Mouse (Mus musculus) liver, embryonic 15.5 days (tissue): ENCODE measurements around the gene Mdfi. TPM values are rescaled to one million over a fixed set of nuclear protein-coding genes. Genes with fewer than 3 reads are reported as not detected.

Experiments used
- ATAC-seq: fragments of 200-750 bp; cut with Nextera tagmentation; 2 replicates; pipeline ENCODE4 v1.8.0; 2017; ENCODE audit warnings: moderate number of reproducible peaks, mild to moderate bottlenecking, moderate library complexity; ENCODE audit not compliant: insufficient read depth
- H3K27ac ChIP-seq: fragments of 300-500 bp; sonication (generic); replicated peaks from 2 replicates; pipeline ENCODE4 v1.5.1; 2015; ENCODE audit warnings: mild to moderate bottlenecking, inconsistent platforms
- H3K27me3 ChIP-seq: fragments of 300-500 bp; sonication (generic); 2 replicates; pipeline ENCODE4 v1.6.1; 2015; ENCODE audit warnings: mild to moderate bottlenecking, inconsistent platforms
- H3K36me3 ChIP-seq: fragments of 300-500 bp; sonication (generic); replicated peaks from 2 replicates; pipeline ENCODE4 v1.6.1; 2015; ENCODE audit warnings: moderate library complexity, mild to moderate bottlenecking, inconsistent platforms
- H3K4me1 ChIP-seq: fragments of 300-500 bp; sonication (generic); replicated peaks from 2 replicates; pipeline ENCODE4 v1.6.1; 2015; ENCODE audit warnings: inconsistent platforms
- H3K4me2 ChIP-seq: fragments of 300-500 bp; sonication (generic); 2 replicates; pipeline ENCODE4 v1.6.1; 2015; ENCODE audit warnings: moderate library complexity, mild to moderate bottlenecking, inconsistent platforms
- H3K4me3 ChIP-seq: fragments of 300-500 bp; sonication (generic); replicated peaks from 2 replicates; pipeline ENCODE4 v1.5.1; 2015; ENCODE audit warnings: mild to moderate bottlenecking, inconsistent platforms
- H3K9ac ChIP-seq: fragments of 300-500 bp; sonication (generic); 2 replicates; pipeline ENCODE4 v1.6.1; 2015; ENCODE audit warnings: moderate library complexity, mild to moderate bottlenecking, inconsistent platforms
- H3K9me3 ChIP-seq: fragments of 300-500 bp; sonication (generic); replicated peaks from 2 replicates; pipeline ENCODE4 v1.6.1; 2016; ENCODE audit warnings: inconsistent platforms
- WGBS: fragments of 180-500 bp; shearing (Covaris S2); methylation state at CpG from one replicate; pipeline ENCODE4 v1.1.7; 2015; ENCODE audit warnings: mixed read lengths; ENCODE audit not compliant: insufficient replicate concordance; 5-methylcytosine and 5-hydroxymethylcytosine counted together
- polyA plus RNA-seq: library from polyadenylated mRNA; unstranded; fragments of >200 nt; fragmentation: Nextera tagmentation; extraction: Ambion mirVana; gene quantifications from 2 replicates; pipeline ENCODE4 v1.2.1, GENCODE M21; 2015

The Mdfi gene
- polyA plus RNA-seq, result 0.76 and 1.2 TPM in 2 replicates

GRCm38 (mm10) chr17:47834482-47834767 lies at the start of gene Mdfi:
Gene Mdfi, minus strand, starts transcription at chr17:47834691.
- Histone ChIP-seq H3K9me3 (no peaks in the 10 kb centered on the region), H3K36me3 (no peaks in the 10 kb centered on the region), H3K27me3 (peaks cover 66% of the 10 kb centered on the region), H3K9ac (no peak within 1 kb of the TSS), H3K4me3 (peak within 1 kb of the TSS; percentile 53), H3K4me1 (peaks cover 8% of the 10 kb centered on the region), H3K4me2 (peak within 1 kb of the TSS; percentile 68), H3K27ac (no peak within 1 kb of the TSS)
- ATAC-seq, result no peak
- WGBS, result 5% methylated on average over 18 of the region's 18 CpGs

GRCm38 (mm10) chr17:47883099-47883498 lies 48.6 kb upstream of the Mdfi start:
- Histone ChIP-seq H3K4me3 (no peak overlapping the region), H3K27ac (no peak overlapping the region), H3K4me1 (peaks cover 31% of the 10 kb centered on the region), H3K27me3 (no peaks in the 10 kb centered on the region), H3K36me3 (peaks cover 7% of the 10 kb centered on the region; the same call in 1 of the 2 replicates), H3K9me3 (no peaks in the 10 kb centered on the region), H3K4me2 (no peak overlapping the region), H3K9ac (no peak overlapping the region)
- 44% methylated on average over 5 of the region's 5 CpGs for WGBS
- ATAC-seq, result no peak

- Histone ChIP-seq H3K27ac (no peak overlapping the region), H3K27me3 (no peaks in the 10 kb centered on the region), H3K4me1 (peaks cover 13% of the 10 kb centered on the region), H3K36me3 (peaks cover 7% of the 10 kb centered on the region), H3K9me3 (no peaks in the 10 kb centered on the region), H3K4me3 (no peak overlapping the region), H3K4me2 (no peak overlapping the region), H3K9ac (no peak overlapping the region)
- ATAC-seq, result no peak
- WGBS, result 79% methylated on average over 13 of the region's 13 CpGs
These were observed 46.8 kb upstream of the Mdfi start for GRCm38 (mm10) chr17:47881330-47881729.

- Histone ChIP-seq H3K4me1 (peaks cover 14% of the 10 kb centered on the region; the same call in 1 of the 2 replicates), H3K36me3 (peaks cover 13% of the 10 kb centered on the region), H3K9ac (no peak overlapping the region), H3K27me3 (no peaks in the 10 kb centered on the region), H3K4me3 (no peak overlapping the region), H3K27ac (no peak overlapping the region), H3K4me2 (no peak overlapping the region), H3K9me3 (no peaks in the 10 kb centered on the region)
- WGBS, result 63% methylated on average over 3 of the region's 3 CpGs
- ATAC-seq, result no peak
These were observed 44.7 kb upstream of the Mdfi start for GRCm38 (mm10) chr17:47879207-47879606.

- H3K4me2 ChIP-seq, result peak overlapping the region; percentile 18; the same call in 1 of the 2 replicates
- no peak overlapping the region for H3K9ac ChIP-seq
- H3K9me3 ChIP-seq, result no peaks in the 10 kb centered on the region
- no peaks in the 10 kb centered on the region for H3K27me3 ChIP-seq
- H3K27ac ChIP-seq, result no peak overlapping the region
- 67% methylated on average over 35 of the region's 35 CpGs for WGBS
- no peak for ATAC-seq
- peaks cover 20% of the 10 kb centered on the region for H3K4me1 ChIP-seq
- no peak overlapping the region for H3K4me3 ChIP-seq
- peaks cover 11% of the 10 kb centered on the region; the same call in 1 of the 2 replicates for H3K36me3 ChIP-seq
These were observed 44.0 kb upstream of the Mdfi start for GRCm38 (mm10) chr17:47878378-47879089.

GRCm38 (mm10) chr17:47877715-47878377 lies 43.4 kb upstream of the Mdfi start:
- 0 out of 2 replicates have a peak overlapping the region, but pooled peaks have one; percentile 18 for H3K4me2 ChIP-seq

GRCm38 (mm10) chr17:47876776-47877714 lies 42.6 kb upstream of the Mdfi start:
- H3K9me3 ChIP-seq, result no peaks in the 10 kb centered on the region
- H3K36me3 ChIP-seq, result peaks cover 10% of the 10 kb centered on the region; the same call in 1 of the 2 replicates
- WGBS, result 64% methylated on average over 26 of the region's 26 CpGs
- no peak overlapping the region for H3K4me2 ChIP-seq
- H3K27me3 ChIP-seq, result no peaks in the 10 kb centered on the region
- no peak overlapping the region for H3K27ac ChIP-seq
- H3K9ac ChIP-seq, result no peak overlapping the region
- H3K4me1 ChIP-seq, result peaks cover 18% of the 10 kb centered on the region
- no peak for ATAC-seq
- H3K4me3 ChIP-seq, result no peak overlapping the region

More at GRCm38 (mm10) chr17:47877715-47878377, 43.4 kb upstream of the Mdfi start:
- H3K27ac ChIP-seq, result no peak overlapping the region
- H3K4me1 ChIP-seq, result peaks cover 19% of the 10 kb centered on the region
- H3K4me3 ChIP-seq, result no peak overlapping the region
- WGBS, result 61% methylated on average over 9 of the region's 10 CpGs
- ATAC-seq, result no peak
- H3K27me3 ChIP-seq, result no peaks in the 10 kb centered on the region
- no peaks in the 10 kb centered on the region for H3K9me3 ChIP-seq
- peaks cover 8% of the 10 kb centered on the region; the same call in 1 of the 2 replicates for H3K36me3 ChIP-seq
- no peak overlapping the region for H3K9ac ChIP-seq

GRCm38 (mm10) chr17:47873341-47873791 lies 38.9 kb upstream of the Mdfi start:
- peak; percentile 51 for ATAC-seq
- no peak overlapping the region for H3K27ac ChIP-seq
- peak overlapping the region; percentile 31; the same call in 1 of the 2 replicates for H3K4me3 ChIP-seq
- peaks cover 21% of the 10 kb centered on the region; the same call in 1 of the 2 replicates for H3K36me3 ChIP-seq
- H3K9ac ChIP-seq, result no peak overlapping the region
- no peaks in the 10 kb centered on the region for H3K9me3 ChIP-seq
- H3K27me3 ChIP-seq, result no peaks in the 10 kb centered on the region
- 5% methylated on average over 9 of the region's 9 CpGs for WGBS
- H3K4me2 ChIP-seq, result peak overlapping the region; percentile 49
- peaks cover 11% of the 10 kb centered on the region for H3K4me1 ChIP-seq

GRCm38 (mm10) chr17:47872311-47873011 lies 38.0 kb upstream of the Mdfi start:
- H3K36me3 ChIP-seq, result peaks cover 21% of the 10 kb centered on the region; the same call in 1 of the 2 replicates
- no peaks in the 10 kb centered on the region for H3K9me3 ChIP-seq
- 84% methylated on average over 31 of the region's 31 CpGs for WGBS
- no peak overlapping the region for H3K9ac ChIP-seq
- H3K27me3 ChIP-seq, result no peaks in the 10 kb centered on the region
- H3K4me1 ChIP-seq, result peaks cover 11% of the 10 kb centered on the region
- H3K4me2 ChIP-seq, result no peak overlapping the region
- H3K4me3 ChIP-seq, result no peak overlapping the region
- no peak overlapping the region for H3K27ac ChIP-seq
- ATAC-seq, result no peak

- 81% methylated on average over 10 of the region's 10 CpGs for WGBS
- no peak for ATAC-seq
- 0 out of 2 replicates have a peak, but pooled peaks cover 20% of the 10 kb centered on the region for H3K36me3 ChIP-seq
These were observed 35.4 kb upstream of the Mdfi start for GRCm38 (mm10) chr17:47869874-47870273.

More at GRCm38 (mm10) chr17:47869874-47870273, 35.4 kb upstream of the Mdfi start:
- no peaks in the 10 kb centered on the region; the same call in 1 of the 2 replicates for H3K27me3 ChIP-seq
- H3K9ac ChIP-seq, result no peak overlapping the region
- no peak overlapping the region for H3K4me2 ChIP-seq
- H3K9me3 ChIP-seq, result no peaks in the 10 kb centered on the region
- H3K4me1 ChIP-seq, result peaks cover 11% of the 10 kb centered on the region
- no peak overlapping the region for H3K27ac ChIP-seq
- no peak overlapping the region for H3K4me3 ChIP-seq
